Mouse (Mus musculus): Measurements from ENCODE around the gene Nrg4.

GRCm38 (mm10) chr9:55217381-55217780 lies 109.3 kb downstream of the Nrg4 start:
- TF ChIP-seq EP300 (optimal IDR thresholded peaks at IDR 0.05), result no peak
- no peak for TF ChIP-seq CTCF (IDR thresholded peaks at IDR 0.05; ENCODE audit: low read depth)
